Mouse (Mus musculus) embryonic facial prominence, embryonic 10.5 days (tissue): Measurements from ENCODE around the gene Mycbp2. TPM values are rescaled to one million over a fixed set of nuclear protein-coding genes. Genes with fewer than 3 reads are reported as not detected.

Experiments
- DNase-seq: peaks from one replicate; pipeline ENCODE4 v3.0.0-alpha.2; 2017; ENCODE audit warnings: low spot score
- H3K27ac ChIP-seq: fragments of 300-500 bp; sonication (generic); replicated peaks from 2 replicates; pipeline ENCODE4 v1.5.1; 2016; ENCODE audit warnings: mild to moderate bottlenecking
- H3K27me3 ChIP-seq: fragments of 300-500 bp; sonication (generic); replicated peaks from 2 replicates; pipeline ENCODE4 v1.6.1; 2016; ENCODE audit warnings: low read depth, mild to moderate bottlenecking; ENCODE audit not compliant: poor library complexity, severe bottlenecking
- H3K36me3 ChIP-seq: fragments of 300-500 bp; sonication (generic); replicated peaks from 2 replicates; pipeline ENCODE4 v1.6.1; 2016; ENCODE audit warnings: mild to moderate bottlenecking, moderate library complexity
- H3K4me1 ChIP-seq: fragments of 300-500 bp; sonication (generic); 2 replicates; pipeline ENCODE4 v1.6.1; 2016
- H3K4me3 ChIP-seq: fragments of 300-500 bp; sonication (generic); 2 replicates; pipeline ENCODE4 v1.5.1; 2016; ENCODE audit warnings: mild to moderate bottlenecking, moderate library complexity
- H3K9me3 ChIP-seq: fragments of 300-500 bp; sonication (generic); 2 replicates; pipeline ENCODE4 v1.6.1; 2016; ENCODE audit warnings: mild to moderate bottlenecking
- WGBS: fragments of 180-500 bp; shearing (Covaris S2); methylation state at CpG from one replicate; pipeline ENCODE4 v1.1.7; 2016; 5-methylcytosine and 5-hydroxymethylcytosine counted together
- polyA plus RNA-seq: library from polyadenylated mRNA; unstranded; fragments of >200 nt; fragmentation: Nextera tagmentation; extraction: Ambion mirVana; gene quantifications from 2 replicates; pipeline ENCODE4 v1.2.1, GENCODE M21; 2016

Mycbp2 gene
- polyA plus RNA-seq, 1 experiment from 2014 or later, result 18.0 TPM

DNA sequence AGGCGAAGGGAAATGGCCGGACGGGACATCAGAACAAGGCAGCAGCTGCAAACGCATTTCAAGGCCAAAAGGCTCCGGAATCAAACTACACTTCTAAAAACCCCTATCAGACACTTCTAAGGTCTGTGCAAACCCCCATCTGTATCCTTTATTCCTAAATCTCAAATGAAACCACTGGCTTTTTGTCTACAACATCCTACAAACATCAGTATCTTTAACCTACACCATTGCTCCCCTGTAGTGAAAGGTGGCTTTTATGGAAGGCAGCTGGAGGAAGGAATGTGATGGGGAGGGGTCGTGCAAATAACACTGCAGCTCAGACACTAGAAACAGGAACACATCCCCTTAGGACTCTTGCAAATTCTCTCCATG is 1.1 kb downstream of the Mycbp2 start:
- H3K27ac ChIP-seq, result peak overlapping the region; percentile 94
- no peaks in the 10 kb centered on the region for H3K27me3 ChIP-seq
- H3K36me3 ChIP-seq, result no peaks in the 10 kb centered on the region
- no peaks in the 10 kb centered on the region for H3K9me3 ChIP-seq
- H3K4me3 ChIP-seq, result peak overlapping the region; percentile 92
- H3K4me1 ChIP-seq, result peaks cover 23% of the 10 kb centered on the region
- WGBS, result 2% methylated on average over 6 of the region's 6 CpGs
- no peak for DNase-seq

DNA sequence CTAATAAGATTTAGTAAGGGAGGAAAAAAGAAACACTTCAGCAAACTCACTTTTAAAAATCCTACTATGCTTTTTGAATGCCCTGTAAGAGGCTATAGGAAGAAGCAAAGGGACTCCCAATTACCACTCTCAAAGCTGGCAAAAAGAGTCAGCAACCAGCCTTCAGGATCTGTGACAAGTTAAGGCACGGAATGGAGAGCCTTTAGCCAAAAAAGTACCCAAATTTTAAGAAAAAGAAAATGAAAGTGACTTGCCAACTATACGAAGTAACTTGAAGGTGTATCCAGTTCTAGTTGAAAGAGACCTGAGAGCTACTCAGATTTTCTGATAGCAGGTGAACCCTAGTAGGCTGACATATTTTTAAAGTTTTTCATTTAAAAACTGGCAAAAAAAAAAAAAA is 1.6 kb downstream of the Mycbp2 start:
- Histone ChIP-seq H3K36me3 (no peaks in the 10 kb centered on the region), H3K27ac (no peak overlapping the region), H3K4me3 (peak overlapping the region; percentile 92), H3K9me3 (no peaks in the 10 kb centered on the region), H3K27me3 (no peaks in the 10 kb centered on the region), H3K4me1 (peaks cover 21% of the 10 kb centered on the region)
- DNase-seq, result no peak
- WGBS, result 54% methylated on average over 2 of the region's 2 CpGs

DNA sequence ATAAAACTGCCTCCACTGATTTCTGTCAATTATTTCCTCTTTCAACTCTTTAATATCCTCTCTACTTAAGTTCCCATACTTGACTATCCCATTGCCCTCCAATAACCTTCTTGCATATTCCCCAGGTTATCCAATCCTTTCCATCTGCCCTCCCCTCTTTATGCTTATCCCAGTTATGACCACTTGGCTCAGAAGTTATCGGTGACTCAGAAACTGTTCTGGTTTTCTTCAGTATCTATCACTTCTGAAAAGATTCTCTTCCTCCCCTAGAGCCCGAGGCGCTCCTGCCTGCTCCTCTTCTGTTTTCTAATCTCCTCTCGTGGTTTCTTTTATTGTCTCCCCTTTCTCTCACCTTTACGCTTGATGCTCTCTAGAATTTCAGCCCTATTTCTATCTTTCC is 2.8 kb downstream of the Mycbp2 start:
- no peaks in the 10 kb centered on the region for H3K36me3 ChIP-seq
- no peak overlapping the region for H3K4me3 ChIP-seq
- H3K27me3 ChIP-seq, result no peaks in the 10 kb centered on the region
- WGBS, result 79% methylated on average over 5 of the region's 5 CpGs
- H3K9me3 ChIP-seq, result no peaks in the 10 kb centered on the region
- H3K4me1 ChIP-seq, result peaks cover 16% of the 10 kb centered on the region
- H3K27ac ChIP-seq, result no peak overlapping the region
- DNase-seq, result no peak

- Histone ChIP-seq H3K27me3 (no peaks in the 10 kb centered on the region), H3K4me1 (peaks cover 11% of the 10 kb centered on the region), H3K9me3 (no peaks in the 10 kb centered on the region), H3K27ac (no peak overlapping the region), H3K36me3 (no peaks in the 10 kb centered on the region), H3K4me3 (no peak overlapping the region)
- 83% methylated on average over 1 of the region's 1 CpGs for WGBS
- no peak for DNase-seq
Measured at GRCm38 (mm10) chr14:103341385-103342294, 5.0 kb downstream of the Mycbp2 start.

- Histone ChIP-seq H3K27me3 (no peaks in the 10 kb centered on the region), H3K4me3 (no peak overlapping the region), H3K9me3 (peaks cover 8% of the 10 kb centered on the region; the same call in 1 of the 2 replicates), H3K27ac (no peak overlapping the region), H3K36me3 (peaks cover 47% of the 10 kb centered on the region), H3K4me1 (no peaks in the 10 kb centered on the region)
- DNase-seq, result no peak
- 95% methylated on average over 4 of the region's 4 CpGs for WGBS
Measured at GRCm38 (mm10) chr14:103312926-103313325, 33.7 kb downstream of the Mycbp2 start.

DNA sequence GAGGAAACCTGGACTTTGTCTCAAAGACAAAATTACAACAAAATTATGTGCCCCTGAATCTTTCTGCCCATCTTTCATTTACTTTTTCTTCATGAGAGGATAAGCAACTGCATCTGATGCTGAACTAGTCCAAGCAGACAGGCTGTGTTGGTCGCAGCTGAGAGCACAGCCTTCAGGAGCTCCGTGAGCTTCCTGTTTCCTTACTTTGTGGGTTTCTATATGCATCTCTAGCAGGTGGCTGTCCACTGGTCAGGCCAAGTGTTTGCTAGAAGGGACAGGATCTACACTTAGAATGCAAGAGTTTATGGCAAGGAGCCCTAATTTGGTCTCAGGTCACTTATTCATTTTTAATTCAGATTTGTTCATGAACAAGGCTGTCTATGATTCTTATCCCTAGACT is 50.4 kb downstream of the Mycbp2 start:
- WGBS, result 95% methylated on average over 2 of the region's 2 CpGs
- no peak for DNase-seq
- H3K27me3 ChIP-seq, result no peaks in the 10 kb centered on the region
- no peaks in the 10 kb centered on the region for H3K9me3 ChIP-seq
- H3K36me3 ChIP-seq, result peaks cover 58% of the 10 kb centered on the region
- no peak overlapping the region for H3K27ac ChIP-seq
- H3K4me3 ChIP-seq, result no peak overlapping the region
- H3K4me1 ChIP-seq, result no peaks in the 10 kb centered on the region

- WGBS, result 91% methylated on average over 2 of the region's 2 CpGs
- H3K4me1 ChIP-seq, result no peaks in the 10 kb centered on the region
- no peak overlapping the region for H3K4me3 ChIP-seq
- no peak overlapping the region for H3K27ac ChIP-seq
- DNase-seq, result no peak
- no peaks in the 10 kb centered on the region for H3K27me3 ChIP-seq
- H3K36me3 ChIP-seq, result peaks cover 33% of the 10 kb centered on the region
- H3K9me3 ChIP-seq, result no peaks in the 10 kb centered on the region
Measured at GRCm38 (mm10) chr14:103286650-103287049, 60.0 kb downstream of the Mycbp2 start.

DNA sequence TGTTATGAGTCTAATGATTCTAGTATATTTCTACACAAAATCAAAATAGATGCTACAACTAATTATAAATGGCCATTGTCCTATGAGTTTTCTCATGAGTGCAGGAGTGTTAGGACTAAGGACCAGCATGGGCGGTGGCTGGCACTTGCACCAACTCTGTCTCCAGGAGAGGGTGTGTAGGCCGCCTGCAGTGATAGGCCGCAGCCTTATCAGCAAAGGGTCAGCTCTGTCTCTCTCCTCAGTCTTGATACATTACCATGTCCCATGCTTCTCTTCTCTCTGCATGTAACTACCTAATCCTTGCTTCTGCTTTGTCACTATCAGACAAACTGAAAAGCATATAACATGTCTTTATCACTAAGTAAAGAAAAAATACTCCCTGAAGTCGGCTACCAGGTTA is 69.9 kb downstream of the Mycbp2 start:
- Histone ChIP-seq H3K36me3 (peaks cover 27% of the 10 kb centered on the region), H3K4me3 (no peak overlapping the region), H3K27ac (no peak overlapping the region), H3K27me3 (no peaks in the 10 kb centered on the region), H3K9me3 (no peaks in the 10 kb centered on the region), H3K4me1 (no peaks in the 10 kb centered on the region)
- 92% methylated on average over 4 of the region's 4 CpGs for WGBS
- no peak for DNase-seq

DNA sequence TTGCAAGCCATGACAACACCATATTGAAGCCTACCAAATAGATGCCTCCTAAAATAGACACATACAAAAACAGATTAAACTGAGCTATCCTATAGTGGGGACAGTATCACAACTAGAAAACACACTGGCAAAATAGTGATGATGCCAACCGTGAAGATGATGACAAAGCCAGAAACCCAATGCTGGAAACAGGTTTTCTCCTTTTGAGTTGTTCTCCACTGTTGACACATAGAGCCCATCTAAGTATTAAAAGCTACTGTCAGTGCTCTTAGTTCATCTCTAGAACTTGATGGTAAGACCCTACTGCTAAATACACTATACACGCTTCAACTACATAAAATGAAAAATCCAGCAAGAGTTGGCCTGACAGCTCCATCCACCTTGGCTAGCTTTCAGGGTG is 86.2 kb downstream of the Mycbp2 start:
- WGBS, result 93% methylated on average over 2 of the region's 2 CpGs
- Histone ChIP-seq H3K27me3 (no peaks in the 10 kb centered on the region), H3K4me1 (no peaks in the 10 kb centered on the region), H3K9me3 (no peaks in the 10 kb centered on the region), H3K27ac (no peak overlapping the region), H3K36me3 (peaks cover 32% of the 10 kb centered on the region), H3K4me3 (no peak overlapping the region)
- DNase-seq, result no peak

DNA sequence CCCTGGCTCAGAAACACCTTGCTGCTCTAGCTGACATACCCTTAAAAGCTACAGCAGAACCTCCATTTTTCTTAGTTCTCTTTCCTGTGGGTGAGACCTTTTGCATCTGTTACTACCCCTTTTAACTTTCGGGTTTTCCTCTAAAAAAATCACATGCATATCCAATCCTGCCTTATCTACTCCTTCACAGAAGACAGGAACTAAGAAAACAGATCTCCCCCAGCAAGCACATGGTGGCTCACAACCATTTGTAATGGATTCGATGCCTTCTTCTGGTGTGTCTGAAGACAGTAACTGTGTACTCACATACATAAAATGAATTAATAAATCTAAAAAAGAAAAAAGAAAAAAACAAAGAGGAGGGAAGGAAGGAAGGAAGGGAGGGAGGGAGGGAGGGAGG is 87.9 kb downstream of the Mycbp2 start:
- no peaks in the 10 kb centered on the region for H3K4me1 ChIP-seq
- no peak for DNase-seq
- peaks cover 32% of the 10 kb centered on the region for H3K36me3 ChIP-seq
- no peaks in the 10 kb centered on the region for H3K27me3 ChIP-seq
- no peaks in the 10 kb centered on the region for H3K9me3 ChIP-seq
- H3K27ac ChIP-seq, result no peak overlapping the region
- H3K4me3 ChIP-seq, result no peak overlapping the region
- 86% methylated on average over 2 of the region's 2 CpGs for WGBS

DNA sequence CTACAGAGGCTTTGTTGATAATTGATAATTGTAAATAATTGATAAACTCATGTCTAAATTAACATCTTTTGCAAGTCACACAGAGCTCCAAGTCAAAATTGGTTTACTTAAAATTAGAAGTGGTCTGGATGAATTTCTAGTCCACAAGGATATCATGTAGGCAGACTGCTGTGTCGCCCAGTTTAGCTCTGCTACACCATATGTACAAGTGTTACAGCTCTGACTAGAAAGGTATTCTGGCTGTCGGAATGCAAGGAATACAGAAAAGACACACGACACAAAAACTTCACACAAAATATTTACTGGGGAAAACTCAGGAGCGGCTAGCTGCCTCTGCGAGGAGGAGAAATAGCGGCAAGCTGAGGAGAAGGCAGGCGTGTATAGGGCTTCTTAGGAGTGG is 89.7 kb downstream of the Mycbp2 start:
- WGBS, result 94% methylated on average over 7 of the region's 7 CpGs
- Histone ChIP-seq H3K4me3 (no peak overlapping the region), H3K27ac (no peak overlapping the region), H3K4me1 (no peaks in the 10 kb centered on the region), H3K27me3 (no peaks in the 10 kb centered on the region), H3K9me3 (no peaks in the 10 kb centered on the region), H3K36me3 (peaks cover 32% of the 10 kb centered on the region)
- DNase-seq, result no peak

DNA sequence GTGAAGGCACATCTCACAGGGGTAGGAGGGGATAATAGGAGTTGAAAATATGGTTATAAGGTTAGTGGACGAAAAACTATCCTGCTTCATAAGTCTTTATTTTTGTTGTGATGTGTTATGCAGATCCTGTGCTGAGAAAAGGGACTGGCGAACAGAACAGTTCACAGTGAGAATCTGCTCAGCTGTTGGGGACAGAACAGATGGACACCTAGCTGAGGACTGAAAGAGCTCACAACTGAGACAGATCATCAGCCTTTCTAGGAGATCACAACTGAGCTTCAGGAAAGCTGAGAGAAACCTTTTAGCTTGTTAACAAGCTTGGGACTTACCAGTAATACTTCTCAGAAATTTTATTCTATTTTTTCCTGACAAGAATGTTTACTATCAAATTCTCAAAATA is 92.3 kb downstream of the Mycbp2 start:
- WGBS, result 92% methylated on average over 2 of the region's 2 CpGs
- Histone ChIP-seq H3K4me3 (no peak overlapping the region), H3K27ac (no peak overlapping the region), H3K4me1 (no peaks in the 10 kb centered on the region), H3K9me3 (no peaks in the 10 kb centered on the region), H3K27me3 (no peaks in the 10 kb centered on the region), H3K36me3 (peaks cover 15% of the 10 kb centered on the region)
- DNase-seq, result no peak

- 94% methylated on average over 6 of the region's 6 CpGs for WGBS
- Histone ChIP-seq H3K9me3 (no peaks in the 10 kb centered on the region), H3K4me3 (no peak overlapping the region), H3K27me3 (no peaks in the 10 kb centered on the region), H3K36me3 (peaks cover 31% of the 10 kb centered on the region), H3K27ac (no peak overlapping the region), H3K4me1 (no peaks in the 10 kb centered on the region)
- DNase-seq, result no peak
Measured at GRCm38 (mm10) chr14:103242020-103242419, 104.6 kb downstream of the Mycbp2 start.
